Mouse (Mus musculus): ENCODE results near the gene Fam83g.

The Fam83g gene

GRCm38 (mm10) chr11:61674839-61675159, 9.1 kb upstream of the Fam83g start:
- peak; percentile 64 for DNase-seq

GRCm38 (mm10) chr11:61675332-61675731, 8.6 kb upstream of the Fam83g start:
- DNase-seq = no peak

GRCm38 (mm10) chr11:61676216-61676854, 7.6 kb upstream of the Fam83g start:
- DNase-seq = no peak

GRCm38 (mm10) chr11:61677709-61678108, 6.2 kb upstream of the Fam83g start:
- DNase-seq = no peak

- DNase-seq = no peak
Measured at GRCm38 (mm10) chr11:61679091-61679866, 4.6 kb upstream of the Fam83g start.

GRCm38 (mm10) chr11:61685119-61685725, 1.3 kb downstream of the Fam83g start:
- no peak for DNase-seq

- DNase-seq = no peak
Measured at GRCm38 (mm10) chr11:61686141-61686540, 2.2 kb downstream of the Fam83g start.

GRCm38 (mm10) chr11:61686906-61687453, 3.1 kb downstream of the Fam83g start:
- DNase-seq = no peak

- DNase-seq = no peak
Measured at GRCm38 (mm10) chr11:61687595-61687994, 3.7 kb downstream of the Fam83g start.

GRCm38 (mm10) chr11:61692996-61693395, 9.1 kb downstream of the Fam83g start:
- no peak for DNase-seq

GRCm38 (mm10) chr11:61698852-61699251, 15.0 kb downstream of the Fam83g start:
- no peak for DNase-seq

- DNase-seq = no peak
Measured at GRCm38 (mm10) chr11:61699460-61699859, 15.6 kb downstream of the Fam83g start.

GRCm38 (mm10) chr11:61699933-61700332, 16.0 kb downstream of the Fam83g start:
- peak; percentile 75 for DNase-seq

GRCm38 (mm10) chr11:61701696-61702095, 17.8 kb downstream of the Fam83g start:
- DNase-seq = peak; percentile 58

GRCm38 (mm10) chr11:61702494-61702893, 18.6 kb downstream of the Fam83g start:
- no peak for DNase-seq

GRCm38 (mm10) chr11:61705581-61705980, 21.7 kb downstream of the Fam83g start:
- no peak for DNase-seq

GRCm38 (mm10) chr11:61706232-61706631, 22.3 kb downstream of the Fam83g start:
- no peak for DNase-seq

- no peak for DNase-seq
Measured at GRCm38 (mm10) chr11:61708928-61709327, 25.0 kb downstream of the Fam83g start.

GRCm38 (mm10) chr11:61713157-61713855, 29.4 kb downstream of the Fam83g start:
- DNase-seq = no peak

GRCm38 (mm10) chr11:61714346-61715117, 30.6 kb downstream of the Fam83g start:
- DNase-seq = peak; percentile 84

GRCm38 (mm10) chr11:61715130-61715529, 31.2 kb downstream of the Fam83g start:
- DNase-seq = peak; percentile 38

- no peak for DNase-seq
Measured at GRCm38 (mm10) chr11:61717990-61718389, 34.1 kb downstream of the Fam83g start.
